Mouse (Mus musculus) brain, embryonic 14.5 days (tissue): Measurements from ENCODE around the gene Gpr50. TPM values are rescaled to one million over a fixed set of nuclear protein-coding genes. Genes with fewer than 3 reads are reported as not detected.

Source experiments
- DNase-seq: peaks from one replicate; pipeline ENCODE4 v3.0.0-alpha.2; 2011; ENCODE audit warnings: low read depth
- CTCF ChIP-seq: fragments of 200-500 bp; IDR thresholded peaks from 2 replicates; pipeline ENCODE4 v1.5.1; 2012; ENCODE audit warnings: inconsistent platforms, mild to moderate bottlenecking, moderate library complexity, borderline replicate concordance; ENCODE audit not compliant: insufficient read depth, insufficient read length; ENCODE audit errors: extremely low read depth
- POLR2A ChIP-seq: fragments of 200-500 bp; IDR thresholded peaks from 2 replicates; pipeline ENCODE4 v1.6.1; 2012; ENCODE audit warnings: mild to moderate bottlenecking, inconsistent platforms, borderline replicate concordance; ENCODE audit not compliant: poor library complexity, insufficient read depth, insufficient read length, severe bottlenecking; ENCODE audit errors: extremely low read depth
- polyA plus RNA-seq: library from polyadenylated mRNA; depleted of rRNA; stranded (reverse); fragments of >200 nt; gene quantifications from 2 replicates; pipeline ENCODE4 v1.2.3, GENCODE M21; 2012; rRNA removed

Gene Gpr50
- polyA plus RNA-seq, 1 experiment = 5.5 TPM

- DNase-seq = no peak
- no peak for TF ChIP-seq POLR2A
- no peak for TF ChIP-seq CTCF
Measured at GRCm38 (mm10) chrX:71670254-71670653, 6.8 kb downstream of the Gpr50 start.

- DNase-seq = peak; percentile 90
- TF ChIP-seq POLR2A (no peak), CTCF (no peak)
Measured at GRCm38 (mm10) chrX:71700817-71701469, 37.5 kb downstream of the Gpr50 start.

Other genes starting within 250 kb of the Gpr50 start
- 55.4 and 75.3 TPM in 2 replicates for gene Cd99l2, start 170.8 kb upstream of the Gpr50 start, polyA plus RNA-seq
- 329 and 348 TPM in 2 replicates for gene Hmgb3, start 107.7 kb upstream of the Gpr50 start, polyA plus RNA-seq
- gene Vma21, start 152.3 kb downstream of the Gpr50 start, polyA plus RNA-seq = 16.2 and 22.7 TPM in 2 replicates